ENCODE assay signal across 8 mouse cellular contexts in the genomic region with DNA sequence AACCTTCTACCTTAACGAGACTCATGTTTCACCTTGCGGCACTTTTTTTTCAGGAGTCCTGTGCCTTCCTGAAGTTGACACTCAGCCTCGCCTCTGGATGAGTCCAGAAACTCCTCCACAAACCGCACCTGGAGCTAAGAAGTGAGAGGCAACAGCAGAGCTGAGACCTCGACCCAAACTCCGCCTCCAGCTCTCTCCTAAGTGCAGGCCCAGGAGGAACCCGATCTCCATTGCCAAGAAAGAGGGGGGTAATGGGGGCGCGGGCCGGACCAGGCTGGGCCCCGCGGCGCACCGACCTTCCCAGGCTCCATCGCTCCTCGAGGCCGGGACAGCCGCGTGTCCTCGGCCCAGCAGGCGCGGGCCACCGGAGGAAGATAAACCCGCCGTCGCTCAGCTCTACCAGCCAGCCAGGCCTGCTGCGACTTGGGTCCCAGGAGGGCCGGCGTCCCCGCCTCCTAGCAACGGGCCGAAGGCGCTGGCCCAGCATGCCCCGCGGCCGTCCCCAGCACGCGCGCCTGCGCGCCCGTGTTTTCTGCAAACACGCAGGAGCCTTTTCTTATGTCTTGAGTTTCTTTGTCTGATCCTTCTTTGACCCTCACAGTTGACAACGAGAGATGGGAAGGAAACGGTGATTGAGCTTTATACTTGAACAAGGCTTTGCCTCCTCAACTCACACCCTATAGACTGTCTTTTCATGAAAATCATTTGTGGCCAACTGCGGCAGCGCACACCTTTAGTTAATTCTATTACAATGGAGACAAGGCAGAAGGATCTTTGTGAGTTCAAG. TPM values are rescaled to one million over a fixed set of nuclear protein-coding genes. Genes with fewer than 3 reads are reported as not detected.
A peak's percentile ranks its signal among the peaks of the same experiment; 100 is the strongest.
DNase-seq lines count a peak whose midpoint lies in the region; ATAC-seq and TF ChIP-seq lines count a peak whose summit lies in the region.

Wdr60 (minus strand) TSS at position 468 of the 787 bp plus-strand sequence.

- no peaks in the 10 kb centered on the region for H3K9me3 ChIP-seq in intestine, postnatal 0 days (ENCODE audit: control insufficient read depth)
- H3K9me3 ChIP-seq in midbrain, embryonic 11.5 days (ENCODE audit: control insufficient read depth, low read length), result no peaks in the 10 kb centered on the region

- intact Hi-C loops in left cerebral cortex, postnatal 4 days (cut with DNase I), result no loop called here

- DNase-seq in adrenal gland, adult 2 months, result peak; percentile 94
- peak; percentile 88 for DNase-seq in embryo, embryonic 9.5 days (ENCODE audit: extremely low spot score)
- peak; percentile 91 for DNase-seq in left cerebral cortex, postnatal 4 days
- DNase-seq in midbrain, embryonic 11.5 days (ENCODE audit: low spot score, missing footprints), result peak; percentile 98
- peak; percentile 86 for DNase-seq in right cerebral cortex, postnatal 4 days
- DNase-seq in yolk sac, embryonic 10.5 days (ENCODE audit: low spot score), result peak; percentile 89

- no peak within 1 kb of the TSS; the same call in 1 of the 2 replicates for H3K27ac ChIP-seq in intestine, postnatal 0 days (ENCODE audit: low read depth, low read length)
- peak within 1 kb of the TSS; percentile 56; the same call in 1 of the 2 replicates for H3K27ac ChIP-seq in midbrain, embryonic 11.5 days (ENCODE audit: low read depth, low read length)

- H3K4me2 ChIP-seq in intestine, postnatal 0 days (replicated peaks; ENCODE audit: low read depth), result peak within 1 kb of the TSS; percentile 83
- H3K4me2 ChIP-seq in midbrain, embryonic 11.5 days, result peak within 1 kb of the TSS; percentile 81

- H3K36me3 ChIP-seq in intestine, postnatal 0 days (ENCODE audit: control insufficient read depth, insufficient read depth), result no peaks in the 10 kb centered on the region
- no peaks in the 10 kb centered on the region for H3K36me3 ChIP-seq in midbrain, embryonic 11.5 days (ENCODE audit: control insufficient read depth, insufficient read depth, low read length)

- no peaks in the 10 kb centered on the region for H3K4me1 ChIP-seq in intestine, postnatal 0 days (replicated peaks; ENCODE audit: control insufficient read depth, insufficient read depth, low read length)
- H3K4me1 ChIP-seq in midbrain, embryonic 11.5 days (ENCODE audit: control insufficient read depth, insufficient read depth, low read length), result peaks cover 3% of the 10 kb centered on the region; the same call in 1 of the 2 replicates

- TF ChIP-seq CTCF in intestine, postnatal 0 days (IDR thresholded peaks at IDR 0.05; ENCODE audit: low read depth), result no peak

- WGBS in intestine, postnatal 0 days, result 3% methylated on average over 47 of the region's 47 CpGs
- 4% methylated on average over 47 of the region's 47 CpGs for WGBS in midbrain, embryonic 11.5 days

- H3K9ac ChIP-seq in intestine, postnatal 0 days (ENCODE audit: low read depth, low read length), result peak within 1 kb of the TSS; percentile 60
- H3K9ac ChIP-seq in midbrain, embryonic 11.5 days (ENCODE audit: low read length), result peak within 1 kb of the TSS; percentile 82

- peak within 1 kb of the TSS; percentile 61 for H3K4me3 ChIP-seq in intestine, postnatal 0 days (ENCODE audit: low read depth, low read length)
- peak within 1 kb of the TSS; percentile 53 for H3K4me3 ChIP-seq in midbrain, embryonic 11.5 days (ENCODE audit: low read depth, low read length)

- no peaks in the 10 kb centered on the region for H3K27me3 ChIP-seq in intestine, postnatal 0 days (replicated peaks; ENCODE audit: control insufficient read depth, insufficient read depth, low read length)
- no peaks in the 10 kb centered on the region for H3K27me3 ChIP-seq in midbrain, embryonic 11.5 days (ENCODE audit: control insufficient read depth, insufficient read depth, low read length)

- peak; percentile 94 for ATAC-seq in granulocyte monocyte progenitor cell, adult 5-6 weeks (replicated peaks; ENCODE audit: poor library complexity, severe bottlenecking)
- ATAC-seq in intestine, postnatal 0 days, result peak; percentile 88
- peak; percentile 100 for ATAC-seq in midbrain, embryonic 11.5 days (ENCODE audit: low FRiP score)

RNA-seq across cellular contexts. Expression of gene Wdr60, which starts in this region (rescaled TPM):
- total RNA-seq in adrenal gland, adult 2 months (2021), result 10 to 100 TPM in 1 of 2 experiments, 1 to 10 TPM in 1; 6.0 to 12.8 TPM
- 2.2 and 2.5 TPM in 2 replicates for polyA plus RNA-seq in adrenal gland, adult 2 months (2012; rRNA removed)
- total RNA-seq in granulocyte monocyte progenitor cell, adult 5-6 weeks (2014; fragmentation: Nextera tagmentation), result 5.0 and 6.9 TPM in 2 replicates
- total RNA-seq in granulocyte monocyte progenitor cell, adult 5-6 weeks (2017), result 5.8 and 7.0 TPM in 2 replicates
- 4.4 and 6.5 TPM in 2 replicates for polyA plus RNA-seq in intestine, postnatal 0 days (2015; fragmentation: Nextera tagmentation; extraction: Ambion mirVana)
- 10 to 100 TPM; 16.6 to 19.4 TPM for total RNA-seq in left cerebral cortex, postnatal 4 days (2021)
- polyA plus RNA-seq in midbrain, embryonic 11.5 days (2014; fragmentation: Nextera tagmentation; extraction: Ambion mirVana), result 14.1 and 16.2 TPM in 2 replicates
